Comparison of ENCODE assay signal across 19 mouse cellular contexts in genomic region chrX:75949694-75950093, GRCm38 (mm10).
DNase-seq lines count a peak whose midpoint lies in the region; ATAC-seq and TF ChIP-seq lines count a peak whose summit lies in the region.
"Had no signal": no experiment of that assay in that cellular context is flagged by ENCODE, and none has a peak within 500 bp of the region (broad histone marks: within the 10 kb centered on the region; RNA-seq: fewer than 3 reads in every experiment).

No protein-coding gene starts in this region.

- TF ChIP-seq POLR2A in myocyte (IDR thresholded peaks at IDR 0.05; ENCODE audit: insufficient read length, low read depth), result no peak

- H3K4me3 ChIP-seq in kidney, postnatal 0 days (replicated peaks; ENCODE audit: low read depth, low read length), result no peak overlapping the region
- no peak overlapping the region for H3K4me3 ChIP-seq in kidney, embryonic 16.5 days (ENCODE audit: low read length)
- no peak overlapping the region for H3K4me3 ChIP-seq in midbrain, embryonic 14.5 days (replicated peaks; ENCODE audit: low read depth, low read length)
- H3K4me3 ChIP-seq in midbrain, embryonic 16.5 days (ENCODE audit: low read depth, low read length), result no peak overlapping the region
- H3K4me3 ChIP-seq in myocyte, result no peak overlapping the region
- H3K4me3 ChIP-seq: embryonic facial prominence, embryonic 12.5 days; forebrain, embryonic 15.5 days had no signal

- no peaks in the 10 kb centered on the region for H3K4me1 ChIP-seq in kidney, postnatal 0 days (replicated peaks; ENCODE audit: insufficient read depth, low read length)
- H3K4me1 ChIP-seq in kidney, embryonic 16.5 days (ENCODE audit: insufficient read depth, low read length), result no peaks in the 10 kb centered on the region
- no peaks in the 10 kb centered on the region for H3K4me1 ChIP-seq in midbrain, embryonic 14.5 days (ENCODE audit: control insufficient read depth, insufficient read depth, low read length)
- no peaks in the 10 kb centered on the region for H3K4me1 ChIP-seq in midbrain, embryonic 16.5 days (ENCODE audit: control insufficient read depth, insufficient read depth, low read length)
- H3K4me1 ChIP-seq: embryonic facial prominence, embryonic 12.5 days; forebrain, embryonic 15.5 days had no signal

- no peaks in the 10 kb centered on the region for H3K27me3 ChIP-seq in kidney, postnatal 0 days (ENCODE audit: insufficient read depth, low read length)
- H3K27me3 ChIP-seq in kidney, embryonic 16.5 days (ENCODE audit: insufficient read depth, low read length), result no peaks in the 10 kb centered on the region
- H3K27me3 ChIP-seq in midbrain, embryonic 14.5 days (ENCODE audit: control insufficient read depth, insufficient read depth, low read length), result no peaks in the 10 kb centered on the region
- no peaks in the 10 kb centered on the region for H3K27me3 ChIP-seq in midbrain, embryonic 16.5 days (ENCODE audit: control insufficient read depth, insufficient read depth, low read depth, low read length)
- H3K27me3 ChIP-seq in myocyte (ENCODE audit: control insufficient read depth, insufficient read depth, insufficient read length), result no peaks in the 10 kb centered on the region
- H3K27me3 ChIP-seq: CH12.LX; embryonic facial prominence, embryonic 12.5 days; forebrain, embryonic 15.5 days had no signal

- H3ac ChIP-seq in myocyte (ENCODE audit: control insufficient read depth, insufficient read length), result no peak overlapping the region

- no peak overlapping the region for H3K9ac ChIP-seq in kidney, postnatal 0 days (ENCODE audit: low read depth, low read length)
- H3K9ac ChIP-seq in kidney, embryonic 16.5 days (replicated peaks; ENCODE audit: low read length), result no peak overlapping the region
- H3K9ac ChIP-seq in midbrain, embryonic 14.5 days (replicated peaks; ENCODE audit: low read length), result no peak overlapping the region
- no peak overlapping the region for H3K9ac ChIP-seq in midbrain, embryonic 16.5 days (ENCODE audit: low read depth, low read length)
- H3K9ac ChIP-seq: embryonic facial prominence, embryonic 12.5 days; forebrain, embryonic 15.5 days; liver, embryonic 14.5 days had no signal

- ATAC-seq in kidney, postnatal 0 days (replicated peaks; ENCODE audit: low FRiP score, low read depth), result no peak
- ATAC-seq in kidney, embryonic 16.5 days (ENCODE audit: low FRiP score, low TSS enrichment), result no peak
- ATAC-seq in midbrain, embryonic 14.5 days (ENCODE audit: low FRiP score, low TSS enrichment), result no peak
- ATAC-seq in midbrain, embryonic 16.5 days, result no peak
- ATAC-seq: forebrain, embryonic 15.5 days had no signal

- TF ChIP-seq CTCF in kidney, postnatal 0 days (IDR thresholded peaks at IDR 0.05; ENCODE audit: low read depth), result no peak

- no peak overlapping the region for H3K27ac ChIP-seq in kidney, postnatal 0 days
- H3K27ac ChIP-seq in kidney, embryonic 16.5 days (ENCODE audit: low read length), result no peak overlapping the region
- no peak overlapping the region for H3K27ac ChIP-seq in midbrain, embryonic 14.5 days (replicated peaks; ENCODE audit: low read depth, low read length)
- no peak overlapping the region for H3K27ac ChIP-seq in midbrain, embryonic 16.5 days (ENCODE audit: low read length)
- H3K27ac ChIP-seq: embryonic facial prominence, embryonic 12.5 days; forebrain, embryonic 15.5 days; liver, embryonic 14.5 days had no signal

- no peaks in the 10 kb centered on the region for H3K36me3 ChIP-seq in kidney, postnatal 0 days (ENCODE audit: insufficient read depth, low read length)
- no peaks in the 10 kb centered on the region for H3K36me3 ChIP-seq in kidney, embryonic 16.5 days (ENCODE audit: insufficient read depth, low read length)
- H3K36me3 ChIP-seq in midbrain, embryonic 14.5 days (ENCODE audit: control insufficient read depth, insufficient read depth, low read length), result no peaks in the 10 kb centered on the region
- H3K36me3 ChIP-seq in midbrain, embryonic 16.5 days (ENCODE audit: control insufficient read depth, insufficient read depth, low read length), result no peaks in the 10 kb centered on the region
- no peaks in the 10 kb centered on the region for H3K36me3 ChIP-seq in myocyte (ENCODE audit: control insufficient read depth, insufficient read depth)
- H3K36me3 ChIP-seq: embryonic facial prominence, embryonic 12.5 days; forebrain, embryonic 15.5 days had no signal

- H3K4me2 ChIP-seq in kidney, postnatal 0 days (ENCODE audit: low read length), result no peak overlapping the region
- H3K4me2 ChIP-seq in kidney, embryonic 16.5 days (replicated peaks; ENCODE audit: low read depth, low read length), result no peak overlapping the region
- H3K4me2 ChIP-seq in midbrain, embryonic 14.5 days (ENCODE audit: low read length), result no peak overlapping the region
- H3K4me2 ChIP-seq in midbrain, embryonic 16.5 days (ENCODE audit: low read length), result no peak overlapping the region
- H3K4me2 ChIP-seq in myocyte (ENCODE audit: low read depth), result no peak overlapping the region
- H3K4me2 ChIP-seq: embryonic facial prominence, embryonic 12.5 days; forebrain, embryonic 15.5 days had no signal

- no peaks in the 10 kb centered on the region for H3K9me3 ChIP-seq in kidney, postnatal 0 days (replicated peaks; ENCODE audit: low read length)
- H3K9me3 ChIP-seq in kidney, embryonic 16.5 days (ENCODE audit: low read length), result no peaks in the 10 kb centered on the region
- no peaks in the 10 kb centered on the region for H3K9me3 ChIP-seq in midbrain, embryonic 14.5 days (ENCODE audit: control insufficient read depth, low read length)
- no peaks in the 10 kb centered on the region for H3K9me3 ChIP-seq in midbrain, embryonic 16.5 days (replicated peaks; ENCODE audit: control insufficient read depth, low read length, poor library complexity, severe bottlenecking)
- H3K9me3 ChIP-seq: embryonic facial prominence, embryonic 12.5 days; forebrain, embryonic 15.5 days had no signal

- peak; percentile 16 for DNase-seq in embryo, embryonic 11 days
- DNase-seq in embryo, embryonic 9.5 days (ENCODE audit: extremely low spot score), result no peak
- peak; percentile 7 for DNase-seq in kidney, postnatal 0 days (ENCODE audit: low spot score)
- DNase-seq in midbrain, embryonic 14.5 days, result peak; percentile 33
- DNase-seq in frontal cortex, adult 2 months (ENCODE audit: extremely low spot score in 1 of 2, low spot score in 1 of 2), result no peak
- DNase-seq: adrenal gland, postnatal 14 days; cerebellum, adult 11 months; cerebellum, postnatal 14 days; kidney, adult 11 months; kidney, postnatal 25 days; right cerebral cortex, postnatal 14 days; thymus, postnatal 36 days had no signal

- H3K79me2 ChIP-seq in myocyte (ENCODE audit: control insufficient read depth, insufficient read depth), result no peaks in the 10 kb centered on the region

TF ChIP-seq in myocyte, 11 proteins besides CTCF, POLR2A, EP300 and RAD21:
- TF ChIP-seq MYOD1 (IDR thresholded peaks at IDR 0.05; ENCODE audit: control insufficient read depth in 1 of 3, insufficient read length in 2 of 3, low read depth in 2 of 3), result peak in 2 of 3 experiments; percentile 8 to 10
- no peak for TF ChIP-seq MYOG (IDR thresholded peaks at IDR 0.05; ENCODE audit: control insufficient read depth in 1 of 3, insufficient read depth in 1 of 3, insufficient read length in 2 of 3, low read depth in 2 of 3)

Comparison
In these comparisons a context has a peak if more than half of its experiments do, and no peak if none do; other contexts are left out.
1. DNase-seq: peak in embryo, embryonic 11 days (single experiment), kidney, postnatal 0 days (single experiment) and midbrain, embryonic 14.5 days (single experiment); none in embryo, embryonic 9.5 days (single experiment) and frontal cortex, adult 2 months (0 of 2).